Mouse (Mus musculus): Measurements from ENCODE around the gene Oas1c. TPM values are rescaled to one million over a fixed set of nuclear protein-coding genes. Genes with fewer than 3 reads are reported as not detected.

Gene Oas1c
- polyA plus RNA-seq (2015; fragmentation: Nextera tagmentation; extraction: Ambion mirVana) = 0.17 and 0.35 TPM in 2 replicates

- H3K4me3 ChIP-seq = peak within 1 kb of the TSS; percentile 37
Observed at GRCm38 (mm10) chr5:120811951-120812819, at the start of gene Oas1c. Gene Oas1c, minus strand, starts transcription at chr5:120812514.

GRCm38 (mm10) chr5:120861121-120861520 is 48.8 kb upstream of the Oas1c start, which contains the start of gene Oas1h:
Gene Oas1h, plus strand, starts transcription at chr5:120861421.
- no peaks in the 10 kb centered on the region for H3K27me3 ChIP-seq
- H3K4me3 ChIP-seq = no peak within 1 kb of the TSS
- no peak within 1 kb of the TSS for H3K27ac ChIP-seq
- no peak for ATAC-seq (ENCODE audit: insufficient number of reproducible peaks, low FRiP score, low TSS enrichment, low read depth)
- H3K9me3 ChIP-seq = no peaks in the 10 kb centered on the region
- 44% methylated on average over 4 of the region's 4 CpGs for WGBS
- H3K4me1 ChIP-seq = no peaks in the 10 kb centered on the region
- H3K36me3 ChIP-seq = no peaks in the 10 kb centered on the region
- no peak within 1 kb of the TSS for H3K4me2 ChIP-seq
- H3K9ac ChIP-seq = no peak within 1 kb of the TSS

More at GRCm38 (mm10) chr5:120811951-120812819, at the start of gene Oas1c:
- peak; percentile 79 for ATAC-seq (ENCODE audit: insufficient number of reproducible peaks, low FRiP score, low TSS enrichment, low read depth)
- WGBS = 6% methylated on average over 18 of the region's 18 CpGs
- Histone ChIP-seq H3K36me3 (no peaks in the 10 kb centered on the region), H3K27ac (peak within 1 kb of the TSS; percentile 83), H3K4me2 (peak within 1 kb of the TSS; percentile 59), H3K27me3 (no peaks in the 10 kb centered on the region), H3K9ac (peak within 1 kb of the TSS; percentile 42; the same call in 1 of the 2 replicates), H3K9me3 (no peaks in the 10 kb centered on the region), H3K4me1 (peaks cover 16% of the 10 kb centered on the region)

GRCm38 (mm10) chr5:120859241-120859640 is 46.9 kb upstream of the Oas1c start:
- 73% methylated on average over 2 of the region's 2 CpGs for WGBS
- Histone ChIP-seq H3K9ac (no peak overlapping the region), H3K9me3 (no peaks in the 10 kb centered on the region), H3K4me1 (no peaks in the 10 kb centered on the region), H3K4me3 (no peak overlapping the region), H3K4me2 (no peak overlapping the region), H3K27ac (no peak overlapping the region), H3K36me3 (no peaks in the 10 kb centered on the region), H3K27me3 (no peaks in the 10 kb centered on the region)
- no peak for ATAC-seq (ENCODE audit: insufficient number of reproducible peaks, low FRiP score, low TSS enrichment, low read depth)

GRCm38 (mm10) chr5:120849601-120850136 is 37.4 kb upstream of the Oas1c start:
- no peak for ATAC-seq (ENCODE audit: insufficient number of reproducible peaks, low FRiP score, low TSS enrichment, low read depth)
- Histone ChIP-seq H3K4me3 (no peak overlapping the region), H3K4me1 (peaks cover 11% of the 10 kb centered on the region), H3K36me3 (no peaks in the 10 kb centered on the region), H3K27ac (no peak overlapping the region), H3K9me3 (no peaks in the 10 kb centered on the region), H3K4me2 (no peak overlapping the region), H3K27me3 (no peaks in the 10 kb centered on the region), H3K9ac (no peak overlapping the region)
- WGBS = 63% methylated on average over 3 of the region's 3 CpGs

GRCm38 (mm10) chr5:120847067-120847466 is 34.8 kb upstream of the Oas1c start, which contains the start of gene Oas1f:
Gene Oas1f, plus strand, starts transcription at chr5:120847367.
- Histone ChIP-seq H3K9me3 (no peaks in the 10 kb centered on the region), H3K4me1 (peaks cover 11% of the 10 kb centered on the region), H3K27ac (no peak within 1 kb of the TSS), H3K4me2 (no peak within 1 kb of the TSS), H3K4me3 (no peak within 1 kb of the TSS), H3K36me3 (no peaks in the 10 kb centered on the region), H3K27me3 (no peaks in the 10 kb centered on the region), H3K9ac (no peak within 1 kb of the TSS)
- 60% methylated on average over 4 of the region's 4 CpGs for WGBS
- no peak for ATAC-seq (ENCODE audit: insufficient number of reproducible peaks, low FRiP score, low TSS enrichment, low read depth)

GRCm38 (mm10) chr5:120844713-120845112 is 32.4 kb upstream of the Oas1c start:
- Histone ChIP-seq H3K9me3 (no peaks in the 10 kb centered on the region), H3K4me1 (peaks cover 11% of the 10 kb centered on the region), H3K27me3 (no peaks in the 10 kb centered on the region), H3K4me3 (no peak overlapping the region), H3K9ac (no peak overlapping the region), H3K27ac (peak overlapping the region; percentile 69), H3K4me2 (no peak overlapping the region), H3K36me3 (no peaks in the 10 kb centered on the region)
- 0 out of 2 replicates have a peak, but pooled peaks have one; percentile 57 for ATAC-seq (ENCODE audit: insufficient number of reproducible peaks, low FRiP score, low TSS enrichment, low read depth)
- WGBS = 21% methylated on average over 3 of the region's 3 CpGs

GRCm38 (mm10) chr5:120836731-120837585 is 24.6 kb upstream of the Oas1c start:
- WGBS = 7% methylated on average over 8 of the region's 8 CpGs
- no peak overlapping the region for H3K4me2 ChIP-seq
- H3K4me3 ChIP-seq = no peak overlapping the region
- no peak overlapping the region for H3K27ac ChIP-seq
- ATAC-seq (ENCODE audit: insufficient number of reproducible peaks, low FRiP score, low TSS enrichment, low read depth) = no peak
- peaks cover 13% of the 10 kb centered on the region; the same call in 1 of the 2 replicates for H3K27me3 ChIP-seq
- H3K36me3 ChIP-seq = no peaks in the 10 kb centered on the region
- H3K4me1 ChIP-seq = no peaks in the 10 kb centered on the region
- no peak overlapping the region for H3K9ac ChIP-seq
- no peaks in the 10 kb centered on the region for H3K9me3 ChIP-seq

- ATAC-seq (ENCODE audit: insufficient number of reproducible peaks, low FRiP score, low TSS enrichment, low read depth) = no peak
- Histone ChIP-seq H3K9me3 (no peaks in the 10 kb centered on the region), H3K27me3 (peaks cover 13% of the 10 kb centered on the region; the same call in 1 of the 2 replicates), H3K27ac (no peak overlapping the region), H3K4me3 (no peak overlapping the region), H3K4me2 (no peak overlapping the region), H3K9ac (no peak overlapping the region), H3K36me3 (no peaks in the 10 kb centered on the region), H3K4me1 (no peaks in the 10 kb centered on the region)
- WGBS = 13% methylated on average over 17 of the region's 17 CpGs
Observed at GRCm38 (mm10) chr5:120833335-120834280, 21.3 kb upstream of the Oas1c start.

- no peak overlapping the region for H3K9ac ChIP-seq
- no peaks in the 10 kb centered on the region for H3K36me3 ChIP-seq
Observed at GRCm38 (mm10) chr5:120831031-120831430, 18.7 kb upstream of the Oas1c start.

GRCm38 (mm10) chr5:120818999-120819398 is 6.7 kb upstream of the Oas1c start:
- Histone ChIP-seq H3K4me3 (no peak overlapping the region), H3K36me3 (no peaks in the 10 kb centered on the region), H3K27ac (no peak overlapping the region), H3K27me3 (no peaks in the 10 kb centered on the region), H3K9ac (no peak overlapping the region), H3K4me1 (no peaks in the 10 kb centered on the region), H3K9me3 (no peaks in the 10 kb centered on the region), H3K4me2 (no peak overlapping the region)
- no peak for ATAC-seq (ENCODE audit: insufficient number of reproducible peaks, low FRiP score, low TSS enrichment, low read depth)

More at GRCm38 (mm10) chr5:120831031-120831430, 18.7 kb upstream of the Oas1c start:
- WGBS = 69% methylated on average over 4 of the region's 4 CpGs
- peaks cover 13% of the 10 kb centered on the region; the same call in 1 of the 2 replicates for H3K27me3 ChIP-seq
- no peak overlapping the region for H3K27ac ChIP-seq
- no peaks in the 10 kb centered on the region for H3K9me3 ChIP-seq
- H3K4me1 ChIP-seq = no peaks in the 10 kb centered on the region
- H3K4me3 ChIP-seq = no peak overlapping the region
- H3K4me2 ChIP-seq = no peak overlapping the region
- no peak for ATAC-seq (ENCODE audit: insufficient number of reproducible peaks, low FRiP score, low TSS enrichment, low read depth)

- Histone ChIP-seq H3K9me3 (no peaks in the 10 kb centered on the region), H3K4me3 (no peak overlapping the region), H3K27ac (no peak overlapping the region), H3K27me3 (no peaks in the 10 kb centered on the region), H3K4me2 (no peak overlapping the region), H3K4me1 (peaks cover 16% of the 10 kb centered on the region), H3K9ac (no peak overlapping the region), H3K36me3 (no peaks in the 10 kb centered on the region)
- no peak for ATAC-seq (ENCODE audit: insufficient number of reproducible peaks, low FRiP score, low TSS enrichment, low read depth)
- WGBS = 69% methylated on average over 3 of the region's 3 CpGs
Observed at GRCm38 (mm10) chr5:120815949-120816348, 3.6 kb upstream of the Oas1c start.
